Mouse (Mus musculus) embryonic facial prominence, embryonic 10.5 days (tissue): ENCODE measurements at regions not wholly inside any gene's neighbourhood (a gene's known extent, or its start where the extent isn't known, plus 50 kb on each side); places are given as distances from the start of the nearest gene placed in this dataset.

Experiments used
- DNase-seq: peaks from one replicate; pipeline ENCODE4 v3.0.0-alpha.2; 2017; ENCODE audit warnings: low spot score
- H3K27ac ChIP-seq: fragments of 300-500 bp; sonication (generic); replicated peaks from 2 replicates; pipeline ENCODE4 v1.5.1; 2016; ENCODE audit warnings: mild to moderate bottlenecking
- H3K27me3 ChIP-seq: fragments of 300-500 bp; sonication (generic); replicated peaks from 2 replicates; pipeline ENCODE4 v1.6.1; 2016; ENCODE audit warnings: low read depth, mild to moderate bottlenecking; ENCODE audit not compliant: poor library complexity, severe bottlenecking
- H3K36me3 ChIP-seq: fragments of 300-500 bp; sonication (generic); replicated peaks from 2 replicates; pipeline ENCODE4 v1.6.1; 2016; ENCODE audit warnings: mild to moderate bottlenecking, moderate library complexity
- H3K4me1 ChIP-seq: fragments of 300-500 bp; sonication (generic); 2 replicates; pipeline ENCODE4 v1.6.1; 2016
- H3K4me3 ChIP-seq: fragments of 300-500 bp; sonication (generic); 2 replicates; pipeline ENCODE4 v1.5.1; 2016; ENCODE audit warnings: mild to moderate bottlenecking, moderate library complexity
- H3K9me3 ChIP-seq: fragments of 300-500 bp; sonication (generic); 2 replicates; pipeline ENCODE4 v1.6.1; 2016; ENCODE audit warnings: mild to moderate bottlenecking
- WGBS: fragments of 180-500 bp; shearing (Covaris S2); methylation state at CpG from one replicate; pipeline ENCODE4 v1.1.7; 2016; 5-methylcytosine and 5-hydroxymethylcytosine counted together

DNA sequence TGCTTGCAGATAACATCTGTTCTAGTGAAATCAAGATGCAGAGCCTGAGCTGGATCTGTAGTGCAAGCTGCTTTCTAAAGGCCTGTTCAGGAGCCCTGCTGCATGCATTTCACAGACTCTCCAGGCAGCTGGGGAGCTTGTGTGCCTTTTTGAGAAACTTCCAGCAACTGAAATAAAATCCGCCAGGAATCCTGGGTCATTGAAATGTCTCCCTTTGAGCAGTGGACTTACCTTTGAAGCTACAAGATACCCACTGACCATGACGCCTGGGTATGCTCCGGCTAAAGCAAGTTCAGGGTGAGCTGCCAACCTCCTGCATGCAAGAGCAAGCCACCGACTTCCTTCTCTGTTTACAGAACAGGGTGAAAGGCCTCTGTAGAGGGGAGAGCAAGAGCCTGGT is 278.7 kb downstream of the Cenpw start:
- Histone ChIP-seq H3K4me1 (peaks cover 8% of the 10 kb centered on the region), H3K4me3 (no peak overlapping the region), H3K9me3 (no peaks in the 10 kb centered on the region), H3K27ac (peak overlapping the region; percentile 70), H3K27me3 (no peaks in the 10 kb centered on the region), H3K36me3 (no peaks in the 10 kb centered on the region)
- WGBS = 19% methylated on average over 4 of the region's 4 CpGs
- peak; percentile 68 for DNase-seq

DNA sequence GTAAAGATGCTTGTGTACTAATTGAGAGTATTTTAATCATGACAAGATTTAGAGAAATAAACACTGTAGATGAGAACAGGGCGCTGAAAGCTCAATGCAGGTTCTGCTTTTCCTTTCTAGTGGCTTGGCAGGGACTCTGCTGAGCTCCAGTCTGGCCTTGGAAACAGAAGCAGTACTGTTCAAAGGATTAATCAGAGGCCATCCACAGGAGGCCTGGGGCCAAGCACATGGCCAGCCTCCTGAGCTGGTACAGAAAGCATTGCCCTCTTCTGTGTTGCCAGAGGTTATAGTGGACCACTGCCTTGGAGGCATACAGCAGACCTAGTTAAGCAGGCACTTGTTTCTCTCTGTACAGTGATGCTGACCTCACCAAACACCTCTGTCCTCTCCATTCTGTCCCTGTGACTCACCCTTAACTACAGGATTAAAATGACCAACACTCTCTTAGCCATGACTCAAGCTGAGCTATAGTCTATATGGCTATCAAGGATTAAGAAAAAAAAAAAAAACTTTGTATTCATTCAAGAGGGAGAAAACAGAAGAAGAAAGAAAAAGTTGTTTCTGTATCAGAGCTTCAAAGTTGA is 302.5 kb downstream of the Cenpw start:
- DNase-seq = peak; percentile 17
- WGBS = 51% methylated on average over 1 of the region's 1 CpGs
- H3K4me3 ChIP-seq = no peak overlapping the region
- peaks cover 8% of the 10 kb centered on the region for H3K4me1 ChIP-seq
- no peaks in the 10 kb centered on the region for H3K27me3 ChIP-seq
- H3K27ac ChIP-seq = no peak overlapping the region
- H3K36me3 ChIP-seq = no peaks in the 10 kb centered on the region
- H3K9me3 ChIP-seq = no peaks in the 10 kb centered on the region

DNA sequence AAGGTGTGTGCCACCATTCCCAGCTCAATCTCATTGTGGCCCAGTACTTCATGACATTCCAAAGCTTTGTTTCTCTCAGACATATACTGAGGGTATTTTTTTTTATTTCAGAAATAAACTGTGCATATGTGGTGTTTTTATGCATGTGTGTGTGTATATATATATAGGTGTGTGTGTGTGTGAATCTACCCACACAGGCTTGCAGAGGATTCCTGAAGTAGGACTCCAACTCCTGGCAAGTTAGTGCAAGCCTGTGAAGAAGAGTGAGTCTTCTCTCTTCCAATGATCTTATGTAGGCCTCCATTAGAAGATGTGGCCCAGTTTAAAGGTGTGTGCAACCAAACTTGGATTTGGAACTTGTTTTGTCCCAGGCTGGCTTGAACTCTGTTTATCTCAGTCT is 328.9 kb upstream of the Rspo3 start:
- H3K4me3 ChIP-seq = no peak overlapping the region
- H3K36me3 ChIP-seq = no peaks in the 10 kb centered on the region
- H3K27ac ChIP-seq = no peak overlapping the region
- H3K27me3 ChIP-seq = no peaks in the 10 kb centered on the region
- no peak for DNase-seq
- H3K4me1 ChIP-seq = 0 out of 2 replicates have a peak, but pooled peaks cover 3% of the 10 kb centered on the region
- H3K9me3 ChIP-seq = no peaks in the 10 kb centered on the region

DNA sequence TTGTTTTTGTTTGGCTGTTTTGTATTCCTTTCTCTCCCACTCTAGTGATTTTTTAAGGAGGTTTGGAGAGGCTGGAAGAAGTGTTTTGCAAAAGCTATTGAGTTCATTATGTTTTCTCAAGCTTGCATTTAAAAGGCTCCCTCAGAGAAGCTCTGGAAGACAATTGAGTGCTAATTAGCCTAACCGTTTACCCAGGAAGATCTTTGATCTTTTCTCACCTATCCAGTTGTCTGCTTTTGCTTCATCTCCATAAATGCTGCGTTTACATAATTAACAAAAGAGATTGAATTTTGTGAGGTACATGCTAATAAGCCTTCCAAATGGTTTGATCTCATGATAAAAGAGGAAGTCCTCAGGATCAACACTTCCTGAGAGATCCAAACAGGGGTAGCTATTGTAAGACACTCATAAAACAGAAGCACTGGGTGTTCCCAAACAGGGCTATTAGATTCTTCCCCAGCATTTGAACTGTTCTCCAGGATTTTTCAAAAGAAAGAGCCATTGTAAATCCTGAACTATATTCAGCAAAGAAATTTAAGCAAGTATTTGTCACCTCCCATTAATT is 320.2 kb upstream of the Rspo3 start:
- no peak overlapping the region for H3K4me3 ChIP-seq
- H3K9me3 ChIP-seq = no peaks in the 10 kb centered on the region
- H3K36me3 ChIP-seq = no peaks in the 10 kb centered on the region
- 7% methylated on average over 2 of the region's 2 CpGs for WGBS
- DNase-seq = no peak
- H3K27ac ChIP-seq = no peak overlapping the region
- H3K27me3 ChIP-seq = no peaks in the 10 kb centered on the region
- peaks cover 15% of the 10 kb centered on the region for H3K4me1 ChIP-seq

DNA sequence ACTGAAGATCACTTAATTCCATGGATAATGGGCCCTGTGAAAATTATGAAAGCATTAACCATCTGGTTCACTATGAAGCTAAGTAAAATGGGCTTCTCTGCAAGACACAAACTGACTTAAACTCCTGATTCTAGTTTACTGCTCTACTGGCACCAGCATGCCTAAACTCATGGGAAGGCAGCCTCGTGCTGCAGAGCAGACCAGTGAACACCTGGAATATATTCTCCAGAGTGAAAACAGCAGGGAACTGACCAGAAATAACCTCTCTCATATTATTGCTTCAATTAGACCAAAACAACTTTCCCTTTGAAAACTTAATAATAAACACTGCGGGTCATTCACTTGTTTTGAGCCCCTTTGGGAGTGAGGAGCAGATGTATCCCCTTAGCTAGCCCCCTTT is 316.8 kb upstream of the Rspo3 start:
- 29% methylated on average over 2 of the region's 2 CpGs for WGBS
- peaks cover 12% of the 10 kb centered on the region for H3K4me1 ChIP-seq
- H3K36me3 ChIP-seq = no peaks in the 10 kb centered on the region
- DNase-seq = peak; percentile 49
- no peak overlapping the region for H3K4me3 ChIP-seq
- no peaks in the 10 kb centered on the region for H3K9me3 ChIP-seq
- H3K27ac ChIP-seq = no peak overlapping the region
- H3K27me3 ChIP-seq = no peaks in the 10 kb centered on the region

DNA sequence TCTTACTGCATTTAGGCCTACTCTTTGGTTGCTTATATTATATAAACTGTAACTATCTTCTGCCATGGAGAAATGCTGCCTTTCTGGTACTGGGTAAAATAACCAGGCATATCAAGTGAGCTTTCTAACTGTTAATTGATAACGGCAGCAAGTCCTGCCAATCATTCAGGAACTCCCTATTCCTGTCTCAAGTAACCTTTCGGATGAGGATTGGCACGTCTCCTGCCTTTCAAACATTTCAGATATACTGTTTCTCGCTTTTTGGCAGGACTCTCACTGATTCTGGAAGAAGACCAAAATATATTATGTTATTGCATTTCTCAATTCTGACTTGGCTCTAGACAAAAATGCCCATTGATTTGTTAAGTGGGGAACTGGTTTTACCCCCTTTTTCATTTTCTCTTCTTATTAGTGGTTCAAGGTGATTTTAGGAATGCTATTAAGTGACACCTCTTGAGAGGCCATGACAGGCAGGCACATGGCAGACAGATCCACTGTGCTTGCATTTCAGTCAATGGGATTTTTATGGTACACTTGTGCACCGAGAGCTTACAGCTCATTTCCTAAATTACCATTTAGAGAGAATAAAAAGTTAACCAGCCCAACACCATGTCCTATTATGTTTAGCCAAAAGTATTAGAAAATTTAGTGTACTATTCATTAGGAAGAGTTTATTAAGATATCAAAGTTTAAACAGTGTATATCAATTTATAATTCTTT is 289.4 kb upstream of the Rspo3 start:
- 81% methylated on average over 5 of the region's 5 CpGs for WGBS
- H3K36me3 ChIP-seq = no peaks in the 10 kb centered on the region
- H3K27ac ChIP-seq = no peak overlapping the region
- H3K27me3 ChIP-seq = no peaks in the 10 kb centered on the region
- H3K4me1 ChIP-seq = no peaks in the 10 kb centered on the region
- H3K4me3 ChIP-seq = no peak overlapping the region
- no peaks in the 10 kb centered on the region for H3K9me3 ChIP-seq
- no peak for DNase-seq

DNA sequence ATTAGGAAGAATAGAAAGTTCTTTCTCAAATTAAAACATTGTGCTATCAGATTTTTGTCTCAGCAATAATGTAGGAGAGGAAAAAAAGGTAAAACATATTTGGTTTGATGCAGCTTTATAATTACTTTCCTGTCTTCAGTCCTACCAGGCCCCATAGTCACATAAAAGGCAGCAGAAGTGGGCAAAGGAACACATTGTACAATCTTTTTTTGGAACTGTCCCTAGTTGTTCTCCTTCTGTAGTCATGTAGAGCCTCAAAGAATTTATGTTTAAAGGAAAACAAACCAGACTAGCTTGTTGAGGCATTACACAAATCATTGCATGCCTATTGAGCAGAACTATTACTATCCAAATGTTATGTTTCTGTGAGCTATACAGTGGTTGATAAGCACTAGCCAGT is 288.7 kb upstream of the Rspo3 start:
- DNase-seq = no peak
- Histone ChIP-seq H3K27ac (no peak overlapping the region), H3K36me3 (no peaks in the 10 kb centered on the region), H3K27me3 (no peaks in the 10 kb centered on the region), H3K4me1 (no peaks in the 10 kb centered on the region), H3K4me3 (no peak overlapping the region), H3K9me3 (no peaks in the 10 kb centered on the region)

DNA sequence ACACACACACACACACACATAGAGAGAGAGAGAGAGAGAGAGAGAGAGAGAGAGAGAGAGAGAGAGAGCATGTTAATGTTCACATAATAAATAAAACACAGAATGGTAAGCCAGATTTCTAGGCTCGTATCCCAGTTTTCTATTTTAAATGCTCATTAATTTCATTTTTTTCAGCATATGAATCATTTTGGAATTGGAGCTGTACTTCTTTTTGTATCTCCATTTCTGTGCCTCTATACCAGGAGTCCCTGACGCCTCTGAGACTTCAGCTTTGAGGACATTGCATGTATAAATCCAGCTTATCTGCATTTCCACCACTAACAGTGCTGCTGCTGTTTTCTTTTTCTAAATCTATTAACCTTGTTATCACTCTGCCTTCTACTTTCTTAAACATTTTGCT is 287.5 kb upstream of the Rspo3 start:
- H3K9me3 ChIP-seq = no peaks in the 10 kb centered on the region
- 87% methylated on average over 2 of the region's 2 CpGs for WGBS
- no peak for DNase-seq
- H3K4me3 ChIP-seq = no peak overlapping the region
- no peak overlapping the region for H3K27ac ChIP-seq
- H3K36me3 ChIP-seq = no peaks in the 10 kb centered on the region
- H3K27me3 ChIP-seq = no peaks in the 10 kb centered on the region
- no peaks in the 10 kb centered on the region for H3K4me1 ChIP-seq

DNA sequence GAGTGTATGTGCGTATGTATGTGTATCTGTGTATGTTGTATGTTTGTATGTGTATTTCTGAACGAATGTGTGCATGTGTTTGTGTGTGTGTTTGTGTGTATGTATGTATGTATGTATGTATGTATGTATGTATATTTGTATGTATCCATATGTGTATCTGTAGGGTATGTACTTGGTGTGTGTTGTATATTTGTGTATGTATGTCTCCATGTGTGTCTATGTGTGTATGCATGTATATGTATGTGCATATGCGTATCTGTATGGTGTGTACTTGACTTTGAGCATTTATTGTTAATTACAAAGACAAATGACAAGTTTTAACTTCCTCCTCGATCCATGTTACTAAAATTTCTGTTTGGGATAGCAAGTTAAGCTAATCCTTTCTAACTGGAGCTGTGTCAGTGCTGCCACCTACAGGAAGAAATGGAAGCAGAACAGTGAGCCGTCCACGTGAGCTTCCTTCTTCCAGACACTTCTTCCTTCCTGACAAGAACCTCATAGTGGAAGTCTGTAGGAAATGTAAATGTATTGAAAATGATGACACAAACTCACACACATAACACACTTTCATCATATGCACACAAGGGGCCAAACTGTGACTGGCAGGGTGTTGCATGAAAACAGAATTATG is 268.4 kb upstream of the Rspo3 start:
- no peaks in the 10 kb centered on the region for H3K27me3 ChIP-seq
- DNase-seq = peak; percentile 44
- WGBS = 47% methylated on average over 6 of the region's 6 CpGs
- H3K27ac ChIP-seq = no peak overlapping the region
- H3K9me3 ChIP-seq = no peaks in the 10 kb centered on the region
- H3K4me1 ChIP-seq = no peaks in the 10 kb centered on the region
- H3K4me3 ChIP-seq = no peak overlapping the region
- no peaks in the 10 kb centered on the region for H3K36me3 ChIP-seq

DNA sequence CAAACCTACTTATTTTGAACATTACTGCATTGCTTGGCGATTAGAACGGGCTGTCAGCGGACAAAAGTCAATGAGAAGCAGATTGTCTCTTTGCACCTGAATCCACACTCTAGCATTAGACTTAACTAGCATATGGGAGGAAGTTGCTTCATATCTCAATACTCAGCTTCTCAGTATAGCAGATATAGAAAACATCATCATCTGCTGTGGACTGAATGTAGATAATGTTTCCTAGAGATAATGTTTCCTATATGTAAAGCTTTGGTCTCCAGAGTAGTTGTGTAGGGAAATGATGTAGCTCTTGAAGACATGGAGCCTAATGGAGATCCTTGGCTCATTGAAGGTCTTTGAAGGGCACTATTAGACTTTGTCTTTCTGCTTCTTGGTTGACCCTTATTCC is 267.0 kb upstream of the Rspo3 start:
- no peak overlapping the region for H3K4me3 ChIP-seq
- H3K4me1 ChIP-seq = no peaks in the 10 kb centered on the region
- no peaks in the 10 kb centered on the region for H3K27me3 ChIP-seq
- H3K36me3 ChIP-seq = no peaks in the 10 kb centered on the region
- WGBS = 89% methylated on average over 3 of the region's 3 CpGs
- H3K27ac ChIP-seq = no peak overlapping the region
- DNase-seq = no peak
- no peaks in the 10 kb centered on the region for H3K9me3 ChIP-seq

DNA sequence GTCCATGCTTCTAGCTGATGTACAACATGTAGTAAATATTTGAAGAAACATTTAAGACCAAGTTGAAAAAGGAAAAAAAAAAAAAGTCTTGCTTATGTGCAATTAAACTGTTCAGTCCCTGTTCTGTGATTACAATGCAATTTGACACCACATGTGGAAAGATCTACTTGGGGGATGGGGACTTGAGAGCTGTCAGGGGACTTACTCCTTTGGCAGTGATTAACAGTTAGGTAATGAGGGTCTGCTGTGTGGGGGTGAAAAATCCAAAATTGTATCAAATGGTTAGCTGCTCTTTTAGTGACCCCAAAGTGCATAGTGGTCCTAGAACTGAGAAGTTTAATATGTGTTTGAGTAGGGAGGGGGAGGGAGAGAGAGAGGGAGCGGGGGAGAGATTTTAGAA is 259.0 kb upstream of the Rspo3 start:
- 80% methylated on average over 1 of the region's 1 CpGs for WGBS
- Histone ChIP-seq H3K27me3 (no peaks in the 10 kb centered on the region), H3K4me3 (no peak overlapping the region), H3K4me1 (peaks cover 11% of the 10 kb centered on the region), H3K36me3 (no peaks in the 10 kb centered on the region), H3K9me3 (no peaks in the 10 kb centered on the region), H3K27ac (no peak overlapping the region)
- no peak for DNase-seq

DNA sequence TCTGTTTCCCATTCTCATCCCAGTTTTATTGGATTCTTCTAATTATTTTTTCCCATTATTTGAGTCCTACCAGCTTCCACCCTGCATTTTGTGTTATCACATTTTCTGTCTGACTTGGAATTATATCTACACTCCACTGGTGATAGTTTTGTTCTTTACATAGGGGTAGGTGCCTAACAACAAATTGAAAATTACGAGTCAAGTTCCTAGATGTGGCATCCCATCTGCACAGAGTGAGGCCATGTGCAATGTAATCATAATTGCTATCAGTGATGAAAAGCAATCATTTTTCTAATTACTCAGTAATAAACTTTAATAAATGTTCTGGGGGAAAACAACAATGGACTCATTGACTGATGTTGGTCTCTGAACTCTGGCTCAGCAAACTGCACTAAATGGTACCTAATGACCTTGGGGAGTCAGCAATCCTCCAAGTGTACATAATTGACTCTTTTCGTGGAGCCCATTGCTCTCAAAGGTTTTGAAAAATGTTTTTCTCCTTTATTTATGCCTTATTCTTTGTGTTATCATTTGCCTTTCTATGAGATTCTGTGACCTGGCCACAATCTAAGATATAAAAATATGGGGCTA is 250.6 kb upstream of the Rspo3 start:
- H3K4me3 ChIP-seq = no peak overlapping the region
- peaks cover 4% of the 10 kb centered on the region; the same call in 1 of the 2 replicates for H3K4me1 ChIP-seq
- H3K27me3 ChIP-seq = no peaks in the 10 kb centered on the region
- WGBS = 57% methylated on average over 2 of the region's 2 CpGs
- no peak for DNase-seq
- no peaks in the 10 kb centered on the region for H3K9me3 ChIP-seq
- no peaks in the 10 kb centered on the region for H3K36me3 ChIP-seq
- H3K27ac ChIP-seq = no peak overlapping the region

DNA sequence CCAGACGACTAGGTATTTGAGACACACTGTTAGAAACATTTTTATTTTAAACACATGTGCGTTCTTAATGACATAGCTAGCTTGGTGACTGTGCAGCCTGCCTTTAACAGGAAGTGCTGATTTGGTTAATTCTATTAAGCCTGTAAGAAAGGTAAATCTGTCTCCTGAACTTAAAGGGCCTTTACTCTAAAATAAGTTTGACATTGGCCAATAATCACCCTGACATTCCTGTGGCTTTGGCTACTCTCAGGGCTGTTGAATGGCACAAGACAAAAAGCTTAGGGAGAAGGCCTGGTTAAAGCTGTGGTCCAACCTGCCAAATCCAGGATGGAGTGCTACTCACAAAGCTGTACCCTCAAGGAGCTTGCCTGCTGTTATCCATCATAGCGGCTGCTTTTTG is 201.0 kb upstream of the Rspo3 start:
- peaks cover 7% of the 10 kb centered on the region; the same call in 1 of the 2 replicates for H3K4me1 ChIP-seq
- H3K36me3 ChIP-seq = no peaks in the 10 kb centered on the region
- peak; percentile 13 for DNase-seq
- 57% methylated on average over 3 of the region's 3 CpGs for WGBS
- H3K27ac ChIP-seq = no peak overlapping the region
- H3K4me3 ChIP-seq = no peak overlapping the region
- H3K9me3 ChIP-seq = no peaks in the 10 kb centered on the region
- H3K27me3 ChIP-seq = no peaks in the 10 kb centered on the region
